Mouse (Mus musculus) inflammation-experienced regulatory T-cells, adult 6 months (primary cell): ENCODE results near the gene Krtap5-4. TPM values are rescaled to one million over a fixed set of nuclear protein-coding genes. Genes with fewer than 3 reads are reported as not detected.
"Not testable (repeated sequence)": the region's sequence is repeated elsewhere in the genome, so short reads cannot be mapped to it uniquely, and the experiment has no call there.

Experiments
- ATAC-seq: one replicate; pipeline ENCODE4 v1.8.0; 2017
- polyA plus RNA-seq, 3 experiments: library from polyadenylated mRNA; unstranded; fragments of 100-300 nt; shearing (Covaris generic); gene quantifications; one replicate each; pipeline ENCODE4 v1.2.1; 2017

Krtap5-4 gene
- polyA plus RNA-seq = not detected

- no peak for ATAC-seq
Observed at GRCm38 (mm10) chr7:142303249-142303648, at the start of gene Krtap5-4. TSS of gene Krtap5-4 (plus strand) at chr7:142303549.

- ATAC-seq = no peak
Observed at GRCm38 (mm10) chr7:142255517-142255916, 47.8 kb upstream of the Krtap5-4 start.

DNA sequence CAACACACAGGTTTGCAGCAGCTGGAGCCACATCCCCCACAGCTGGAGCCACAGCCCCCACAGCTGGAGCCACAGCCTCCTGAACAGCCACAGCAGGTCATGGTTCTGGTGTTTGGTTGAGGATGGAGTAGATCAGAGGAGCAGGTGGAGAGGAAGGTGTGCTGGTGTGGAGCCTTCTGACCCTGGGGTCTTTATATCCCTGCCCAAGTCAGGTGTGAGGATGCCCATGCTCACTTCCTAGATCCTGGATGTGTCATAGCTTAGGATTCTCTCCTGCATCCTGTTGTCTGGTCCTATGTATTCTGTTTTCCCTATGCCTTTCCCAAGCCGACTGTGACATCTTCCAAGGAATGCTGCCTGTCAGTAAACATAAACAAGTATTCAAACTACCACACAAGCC, 45.1 kb upstream of the Krtap5-4 start, which contains the start of gene Gm2431:
Gm2431 (minus strand) TSS at position 101 of the 400 bp plus-strand sequence.
- not testable (repeated sequence) for ATAC-seq

GRCm38 (mm10) chr7:142274263-142274662, 29.1 kb upstream of the Krtap5-4 start, which contains the start of gene Gm4559:
TSS of gene Gm4559 (minus strand) at chr7:142274363.
- not testable (repeated sequence) for ATAC-seq

DNA sequence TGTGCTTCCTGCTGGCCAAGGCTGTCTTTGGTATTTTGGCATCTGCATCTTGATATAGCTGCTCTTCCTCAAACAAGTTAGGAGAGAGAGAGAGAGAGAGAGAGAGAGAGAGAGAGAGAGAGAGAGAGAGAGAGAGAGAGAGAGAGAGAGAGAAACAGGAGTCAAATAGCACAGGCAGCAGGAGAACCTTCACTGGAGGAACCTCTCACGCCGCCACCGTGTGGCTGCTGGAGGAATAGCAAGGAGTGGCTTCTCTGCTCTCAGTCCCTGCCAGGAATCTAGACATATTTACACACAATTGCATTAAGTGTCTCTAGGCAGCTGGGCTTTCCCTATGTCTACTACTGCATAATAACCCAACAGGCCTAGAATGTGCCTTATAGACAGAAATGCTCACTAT, 25.2 kb upstream of the Krtap5-4 start:
- not testable (repeated sequence) for ATAC-seq

DNA sequence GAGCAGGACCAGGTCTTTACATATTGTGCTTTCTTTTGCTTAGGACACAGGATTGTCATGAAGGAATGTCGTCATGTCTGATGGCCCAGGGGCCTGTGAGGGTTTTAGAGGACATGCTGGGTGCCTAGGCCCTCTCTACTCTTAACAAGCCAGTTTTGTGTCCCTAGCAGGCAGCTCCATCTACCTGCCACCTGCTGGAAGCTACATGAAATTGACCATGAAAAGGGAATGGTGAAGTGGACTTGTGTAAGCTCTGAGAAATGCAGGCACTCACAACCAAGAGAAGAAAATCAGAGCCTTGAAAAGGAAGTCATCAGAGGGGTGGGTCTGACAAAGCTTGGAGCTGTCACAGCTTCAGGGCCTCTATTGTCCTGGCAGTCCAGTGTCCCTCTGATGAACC, 24.1 kb upstream of the Krtap5-4 start:
- not testable (repeated sequence) for ATAC-seq

- ATAC-seq = not testable (repeated sequence)
Observed at GRCm38 (mm10) chr7:142282847-142283246, 20.5 kb upstream of the Krtap5-4 start.

GRCm38 (mm10) chr7:142284023-142284591, 19.2 kb upstream of the Krtap5-4 start:
- ATAC-seq = peak; percentile 81

DNA sequence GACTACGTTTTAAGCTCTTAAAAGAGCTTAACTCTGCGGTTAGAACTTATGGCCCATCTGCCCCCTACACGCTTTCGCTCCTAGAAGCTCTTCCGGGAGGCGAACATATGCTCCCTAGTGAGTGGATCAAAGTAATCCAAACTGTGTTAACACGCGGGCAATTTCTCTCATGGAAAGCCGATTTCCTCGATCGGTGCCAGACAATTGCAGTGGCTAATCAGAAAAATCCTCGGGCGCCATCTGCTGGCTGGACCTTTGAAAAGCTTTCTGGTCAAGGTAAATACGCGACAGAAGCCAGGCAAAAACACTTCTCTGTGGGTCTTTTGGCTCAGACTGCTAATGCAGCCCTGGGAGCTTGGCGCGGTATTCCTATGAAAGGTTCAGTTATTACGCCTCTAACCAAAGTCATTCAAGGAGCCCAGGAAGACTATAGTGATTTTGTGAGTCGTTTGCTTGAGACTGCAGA, 18.7 kb upstream of the Krtap5-4 start:
- peak; percentile 75 for ATAC-seq

GRCm38 (mm10) chr7:142285130-142285835, 18.1 kb upstream of the Krtap5-4 start:
- no peak for ATAC-seq

DNA sequence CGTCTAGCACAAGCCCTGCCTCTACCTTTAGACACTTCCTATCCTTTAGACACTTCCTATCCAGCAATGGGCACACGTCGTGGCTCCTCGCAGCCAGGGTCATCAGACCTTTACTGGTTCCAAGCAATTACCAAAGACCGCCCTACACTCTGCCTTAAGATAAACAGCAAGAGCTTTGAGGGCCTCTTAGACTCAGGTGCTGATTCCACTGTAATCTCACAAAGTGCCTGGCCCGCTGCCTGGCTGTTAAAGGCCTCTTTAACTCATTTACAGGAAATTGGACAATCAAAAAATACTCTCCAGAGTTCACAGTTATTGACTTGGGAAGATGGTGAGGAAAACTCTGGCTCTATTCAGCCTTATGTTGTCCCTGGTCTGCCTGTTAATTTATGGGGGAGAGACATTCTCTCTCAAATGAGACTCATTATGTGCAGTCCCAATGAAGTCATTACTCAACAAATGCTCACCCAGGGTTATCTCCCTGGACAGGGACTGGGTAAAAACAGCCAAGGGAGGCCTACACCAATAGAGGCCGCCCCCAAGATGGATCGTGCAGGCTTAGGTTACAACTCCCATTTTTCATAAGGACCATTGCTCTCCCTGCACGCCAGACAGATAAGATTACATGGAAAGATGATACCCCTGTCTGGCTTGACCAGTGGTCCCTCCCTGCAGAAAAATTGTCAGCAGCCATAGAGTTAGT, 17.3 kb upstream of the Krtap5-4 start:
- ATAC-seq = not testable (repeated sequence)

GRCm38 (mm10) chr7:142293851-142294250, 9.5 kb upstream of the Krtap5-4 start:
- ATAC-seq = peak; percentile 43

- ATAC-seq = no peak
Observed at GRCm38 (mm10) chr7:142295418-142295817, 7.9 kb upstream of the Krtap5-4 start.

DNA sequence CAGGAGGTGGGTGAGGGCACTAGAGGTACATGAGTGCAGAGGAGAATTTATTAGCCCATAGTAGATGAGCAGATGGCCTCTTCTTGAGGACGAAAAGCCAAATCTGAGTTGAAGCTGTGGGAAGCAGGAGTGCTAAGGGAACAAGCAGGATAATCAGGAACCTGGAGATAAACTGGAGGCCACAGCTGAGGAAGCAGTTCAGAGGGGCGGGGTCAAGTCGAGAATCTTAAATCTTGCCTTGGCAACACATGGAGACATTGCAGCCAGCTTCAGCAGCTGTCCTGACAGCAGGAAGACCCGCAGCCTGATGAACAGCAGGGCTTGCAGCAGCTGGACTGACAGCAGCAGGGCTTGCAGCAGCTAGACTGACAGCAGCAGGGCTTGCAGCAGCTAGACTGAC, 7.2 kb upstream of the Krtap5-4 start:
- ATAC-seq = not testable (repeated sequence)

GRCm38 (mm10) chr7:142297018-142297417, 6.3 kb upstream of the Krtap5-4 start, which contains the start of gene Krtap5-1:
TSS of gene Krtap5-1 (minus strand) at chr7:142297118.
- not testable (repeated sequence) for ATAC-seq

GRCm38 (mm10) chr7:142303929-142304328, 580 bp downstream of the Krtap5-4 start:
- ATAC-seq = not testable (repeated sequence)

DNA sequence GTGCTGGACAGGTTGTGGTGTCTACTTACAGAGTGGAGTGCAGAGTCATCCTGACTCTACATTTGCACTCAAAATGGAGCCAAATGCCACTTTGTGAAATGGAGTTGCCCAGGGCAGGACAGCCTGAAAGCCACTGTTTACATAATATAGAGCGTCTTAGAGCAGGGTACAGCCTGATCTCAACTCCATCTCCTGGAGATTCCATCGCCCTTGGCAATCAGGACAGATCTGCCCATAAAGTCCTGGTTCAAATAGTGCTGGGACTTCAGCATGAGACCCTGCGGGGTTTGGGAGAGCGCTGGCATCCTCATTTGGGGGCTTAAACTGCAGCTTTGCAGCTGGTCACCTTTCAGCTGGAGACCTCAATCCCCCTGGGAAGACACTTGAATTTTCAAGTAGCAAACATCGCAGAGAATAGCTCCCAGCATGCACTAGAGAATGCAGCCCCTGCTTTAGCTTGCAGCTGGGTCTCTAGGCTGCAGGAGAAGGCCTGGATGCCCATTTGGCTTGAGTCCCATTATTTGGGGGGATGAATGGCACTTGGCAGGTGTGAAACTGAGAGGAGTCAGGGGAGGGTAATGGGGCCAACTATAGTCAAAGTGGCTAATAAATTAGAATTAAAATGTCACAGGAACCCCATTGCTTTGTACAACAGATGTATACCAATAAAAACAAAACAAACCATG, 11.4 kb downstream of the Krtap5-4 start:
- ATAC-seq = no peak

GRCm38 (mm10) chr7:142316558-142316957, 13.2 kb downstream of the Krtap5-4 start:
- ATAC-seq = no peak

- no peak for ATAC-seq
Observed at GRCm38 (mm10) chr7:142317216-142317615, 13.9 kb downstream of the Krtap5-4 start.

GRCm38 (mm10) chr7:142319124-142319523, 15.8 kb downstream of the Krtap5-4 start:
- no peak for ATAC-seq

DNA sequence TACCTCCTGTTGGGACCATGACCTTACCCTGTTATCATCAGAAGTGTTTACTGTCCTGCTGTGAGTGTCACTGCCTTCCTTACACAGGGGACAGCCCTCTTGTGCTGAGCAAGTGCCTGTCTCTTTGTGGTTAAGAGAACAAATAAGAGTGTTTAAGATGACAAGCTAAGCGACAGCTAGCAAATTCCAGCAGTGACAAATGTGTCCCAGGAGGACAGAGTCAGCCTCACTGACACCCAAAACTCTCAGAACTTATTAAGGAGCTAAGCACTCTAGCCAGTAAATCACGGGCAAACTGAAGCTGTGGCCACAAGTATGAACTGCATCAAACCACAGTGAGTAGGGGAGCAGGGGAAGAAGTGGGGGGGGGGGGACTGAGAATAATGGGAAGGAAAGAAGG, 17.6 kb downstream of the Krtap5-4 start:
- no peak for ATAC-seq

DNA sequence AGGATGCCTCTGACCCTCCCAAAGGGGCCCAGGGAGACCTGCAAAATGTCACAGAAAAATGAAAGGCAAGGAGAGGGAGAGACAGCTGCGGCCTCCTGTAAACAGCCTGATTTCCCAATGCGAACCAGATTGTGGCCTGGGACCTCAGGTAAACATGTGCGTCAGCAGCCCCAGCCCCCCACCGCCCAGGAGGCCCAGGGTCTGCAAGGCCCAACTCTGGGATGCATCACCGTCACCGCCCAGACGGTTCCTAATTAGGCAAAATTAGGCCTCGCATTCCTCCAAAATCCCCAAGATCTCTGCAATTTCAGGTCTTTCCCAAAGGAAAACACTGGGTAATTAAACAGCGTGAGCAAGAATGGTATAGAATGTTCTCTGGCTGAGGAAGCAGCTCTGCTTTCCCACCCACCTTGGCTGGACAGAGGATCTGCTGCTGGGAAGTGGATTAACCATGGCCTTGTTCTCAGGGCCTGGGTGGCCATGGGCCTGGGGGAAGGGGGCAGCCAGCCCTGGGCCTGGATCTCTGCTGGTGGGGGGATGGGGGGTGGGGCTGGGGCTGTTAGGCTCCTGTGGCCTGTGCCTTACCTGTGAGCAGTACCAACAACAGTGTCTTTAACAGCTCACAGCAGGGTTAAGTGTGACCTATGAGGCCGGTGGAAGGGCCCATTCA, 18.4 kb downstream of the Krtap5-4 start:
- not testable (repeated sequence) for ATAC-seq
